In genomic region chr8:47683994-47684393, GRCm38 (mm10) we compare ENCODE assay signal across 24 mouse cellular contexts. TPM values are rescaled to one million over a fixed set of nuclear protein-coding genes. Genes with fewer than 3 reads are reported as not detected.
DNase-seq lines count a peak whose midpoint lies in the region; ATAC-seq lines count a peak whose summit lies in the region.
"Had no signal": no experiment of that assay in that cellular context is flagged by ENCODE, and none has a peak within 500 bp of the region (broad histone marks: within the 10 kb centered on the region; RNA-seq: fewer than 3 reads in every experiment).

No protein-coding gene starts in this region.

- H3K36me3 ChIP-seq in megakaryocyte, embryonic 14.5 days (replicated peaks; ENCODE audit: low read length) = peaks cover 27% of the 10 kb centered on the region
- H3K36me3 ChIP-seq: forebrain, embryonic 12.5 days; forebrain, embryonic 15.5 days; hindbrain, embryonic 12.5 days; hindbrain, embryonic 15.5 days had no signal

- peak; percentile 66 for ATAC-seq in frontal cortex, adult (ENCODE audit: low TSS enrichment)
- ATAC-seq in megakaryocyte, adult 5-6 weeks (ENCODE audit: poor library complexity, severe bottlenecking) = no peak
- ATAC-seq: forebrain, embryonic 15.5 days had no signal

- H3K4me3 ChIP-seq in megakaryocyte, embryonic 14.5 days (replicated peaks) = peak overlapping the region; percentile 90
- H3K4me3 ChIP-seq: embryonic facial prominence, embryonic 10.5 days; embryonic facial prominence, embryonic 13.5 days; erythroblast, embryonic 14.5 days; forebrain, embryonic 12.5 days; forebrain, embryonic 15.5 days; gastrocnemius, adult 2 months; hindbrain, embryonic 12.5 days; hindbrain, embryonic 15.5 days had no signal

- H3K9me3 ChIP-seq in megakaryocyte, embryonic 14.5 days = no peaks in the 10 kb centered on the region
- H3K9me3 ChIP-seq: embryonic facial prominence, embryonic 10.5 days; embryonic facial prominence, embryonic 13.5 days; forebrain, embryonic 12.5 days; forebrain, embryonic 15.5 days; G1E; hindbrain, embryonic 12.5 days; hindbrain, embryonic 15.5 days had no signal

- no peaks in the 10 kb centered on the region for H3K27me3 ChIP-seq in megakaryocyte, embryonic 14.5 days (replicated peaks)
- H3K27me3 ChIP-seq: embryonic facial prominence, embryonic 13.5 days; forebrain, embryonic 12.5 days; forebrain, embryonic 15.5 days; hindbrain, embryonic 12.5 days; hindbrain, embryonic 15.5 days had no signal

- DNase-seq in frontal cortex, postnatal 14 days (ENCODE audit: low spot score in 2 of 2) = no peak
- peak; percentile 54 for DNase-seq in brain, adult 2 months (ENCODE audit: low read depth, low spot score)
- DNase-seq in adrenal gland, adult 2 months = no peak
- DNase-seq: adrenal gland, adult 8-10 months; adrenal gland, postnatal 36 days; B cell, adult 2 months; cerebellum, adult 11 months; cerebellum, adult 2 months; cerebellum, adult 9-11 months; cerebellum, postnatal 25 days; embryo, embryonic 11 days; gastrocnemius, adult 2 months; gastrocnemius, postnatal 14 days had no signal

- H3K4me1 ChIP-seq in megakaryocyte, embryonic 14.5 days = peaks cover 67% of the 10 kb centered on the region
- H3K4me1 ChIP-seq: embryonic facial prominence, embryonic 10.5 days; embryonic facial prominence, embryonic 13.5 days; forebrain, embryonic 12.5 days; forebrain, embryonic 15.5 days; hindbrain, embryonic 12.5 days; hindbrain, embryonic 15.5 days had no signal

RNA-seq across cellular contexts. Expression of gene Ing2, which starts 8.6 kb away (rescaled TPM):
- 5.4 and 5.7 TPM in 2 replicates for polyA plus RNA-seq in megakaryocyte, embryonic 14.5 days (2012; ENCODE audit: insufficient read depth, low replicate concordance)
- 51.2 and 52.0 TPM in 2 replicates for total RNA-seq in megakaryocyte, adult 5-6 weeks (2015)
- total RNA-seq in megakaryocyte, adult 5-6 weeks (2017) = 23.7 and 32.1 TPM in 2 replicates
- 10 to 100 TPM; 20.0 to 24.9 TPM for total RNA-seq in adrenal gland, adult 2 months (2021)
- polyA plus RNA-seq in adrenal gland, adult 2 months (2012; rRNA removed) = 1.7 and 1.9 TPM in 2 replicates

RNA-seq across cellular contexts. Expression of gene Cdkn2aip, which starts 29.7 kb away (rescaled TPM):
- polyA plus RNA-seq in megakaryocyte, embryonic 14.5 days (2012; ENCODE audit: insufficient read depth, low replicate concordance) = 4.5 and 5.9 TPM in 2 replicates
- 9.8 and 11.2 TPM in 2 replicates for total RNA-seq in megakaryocyte, adult 5-6 weeks (2015)
- 19.1 and 23.4 TPM in 2 replicates for total RNA-seq in megakaryocyte, adult 5-6 weeks (2017)
- total RNA-seq in adrenal gland, adult 2 months (2021) = 10 to 100 TPM; 11.0 to 12.9 TPM
- polyA plus RNA-seq in adrenal gland, adult 2 months (2012; rRNA removed) = 26.0 and 38.1 TPM in 2 replicates
